Mouse (Mus musculus) kidney, embryonic 15.5 days (tissue): ENCODE results near the gene Gm9513. TPM values are rescaled to one million over a fixed set of nuclear protein-coding genes. Genes with fewer than 3 reads are reported as not detected.

Experiments
- ATAC-seq: fragments of 200-750 bp; cut with Nextera tagmentation; replicated peaks from 2 replicates; pipeline ENCODE4 v1.8.0; 2017; ENCODE audit warnings: moderate TSS enrichment; ENCODE audit not compliant: low FRiP score
- H3K27ac ChIP-seq: fragments of 300-500 bp; sonication (generic); 2 replicates; pipeline ENCODE4 v1.5.1; 2015; ENCODE audit warnings: mild to moderate bottlenecking, inconsistent platforms
- H3K27me3 ChIP-seq: fragments of 300-500 bp; sonication (generic); 2 replicates; pipeline ENCODE4 v1.6.1; 2015; ENCODE audit warnings: inconsistent platforms
- H3K36me3 ChIP-seq: fragments of 300-500 bp; sonication (generic); 2 replicates; pipeline ENCODE4 v1.6.1; 2015; ENCODE audit warnings: inconsistent platforms
- H3K4me1 ChIP-seq: fragments of 300-500 bp; sonication (generic); 2 replicates; pipeline ENCODE4 v1.6.1; 2015; ENCODE audit warnings: inconsistent platforms
- H3K4me2 ChIP-seq: fragments of 300-500 bp; sonication (generic); 2 replicates; pipeline ENCODE4 v1.6.1; 2015; ENCODE audit warnings: moderate library complexity, mild to moderate bottlenecking, inconsistent platforms
- H3K4me3 ChIP-seq: fragments of 300-500 bp; sonication (generic); replicated peaks from 2 replicates; pipeline ENCODE4 v1.5.1; 2015; ENCODE audit warnings: mild to moderate bottlenecking, inconsistent platforms
- H3K9ac ChIP-seq: fragments of 300-500 bp; sonication (generic); 2 replicates; pipeline ENCODE4 v1.6.1; 2015; ENCODE audit warnings: mild to moderate bottlenecking, inconsistent platforms
- H3K9me3 ChIP-seq: fragments of 300-500 bp; sonication (generic); replicated peaks from 2 replicates; pipeline ENCODE4 v1.6.1; 2016; ENCODE audit warnings: inconsistent platforms
- WGBS: fragments of 180-500 bp; shearing (Covaris S2); methylation state at CpG from one replicate; pipeline ENCODE4 v1.1.7; 2015; ENCODE audit warnings: mixed read lengths; 5-methylcytosine and 5-hydroxymethylcytosine counted together
- polyA plus RNA-seq: library from polyadenylated mRNA; unstranded; fragments of >200 nt; fragmentation: Nextera tagmentation; extraction: Ambion mirVana; gene quantifications from 2 replicates; pipeline ENCODE4 v1.2.1, GENCODE M21; 2015

Gm9513 gene
- not detected in 2 replicates for polyA plus RNA-seq

GRCm38 (mm10) chr9:36475338-36475737 lies at the start of gene Gm9513:
Gene Gm9513, plus strand, starts transcription at chr9:36475638.
- no peak for ATAC-seq
- 66% methylated on average over 3 of the region's 3 CpGs for WGBS
- no peak within 1 kb of the TSS for H3K4me3 ChIP-seq

DNA sequence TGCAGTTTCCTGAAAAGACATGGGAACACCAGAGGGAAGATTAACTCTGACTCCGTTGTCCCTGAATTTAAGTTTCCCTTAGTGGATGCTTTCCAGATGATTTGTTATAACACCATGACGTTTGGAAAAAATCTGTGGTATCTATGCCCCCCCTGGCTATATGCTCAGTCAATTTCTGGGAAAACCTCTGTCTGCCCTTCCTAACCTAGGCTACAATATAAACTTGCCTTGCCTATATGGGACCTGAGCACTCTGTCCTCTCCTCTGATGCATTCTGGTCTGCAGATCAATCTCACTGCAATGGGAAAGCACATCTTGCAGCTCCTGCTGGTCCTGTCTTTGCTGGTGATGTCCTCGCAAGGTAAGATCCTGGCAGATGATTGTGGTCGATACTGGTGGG lies 43.9 kb upstream of the Gm9513 start, which contains the start of gene Gm7257:
Gene Gm7257, plus strand, starts transcription at position 301 of the 400 bp plus-strand sequence.
- H3K4me3 ChIP-seq, result no peak within 1 kb of the TSS

More at GRCm38 (mm10) chr9:36475338-36475737, at the start of gene Gm9513:
- Histone ChIP-seq H3K27ac (no peak within 1 kb of the TSS), H3K9ac (no peak within 1 kb of the TSS), H3K36me3 (no peaks in the 10 kb centered on the region), H3K4me1 (no peaks in the 10 kb centered on the region), H3K9me3 (0 out of 2 replicates have a peak, but pooled peaks cover 5% of the 10 kb centered on the region), H3K27me3 (no peaks in the 10 kb centered on the region), H3K4me2 (no peak within 1 kb of the TSS)

DNA sequence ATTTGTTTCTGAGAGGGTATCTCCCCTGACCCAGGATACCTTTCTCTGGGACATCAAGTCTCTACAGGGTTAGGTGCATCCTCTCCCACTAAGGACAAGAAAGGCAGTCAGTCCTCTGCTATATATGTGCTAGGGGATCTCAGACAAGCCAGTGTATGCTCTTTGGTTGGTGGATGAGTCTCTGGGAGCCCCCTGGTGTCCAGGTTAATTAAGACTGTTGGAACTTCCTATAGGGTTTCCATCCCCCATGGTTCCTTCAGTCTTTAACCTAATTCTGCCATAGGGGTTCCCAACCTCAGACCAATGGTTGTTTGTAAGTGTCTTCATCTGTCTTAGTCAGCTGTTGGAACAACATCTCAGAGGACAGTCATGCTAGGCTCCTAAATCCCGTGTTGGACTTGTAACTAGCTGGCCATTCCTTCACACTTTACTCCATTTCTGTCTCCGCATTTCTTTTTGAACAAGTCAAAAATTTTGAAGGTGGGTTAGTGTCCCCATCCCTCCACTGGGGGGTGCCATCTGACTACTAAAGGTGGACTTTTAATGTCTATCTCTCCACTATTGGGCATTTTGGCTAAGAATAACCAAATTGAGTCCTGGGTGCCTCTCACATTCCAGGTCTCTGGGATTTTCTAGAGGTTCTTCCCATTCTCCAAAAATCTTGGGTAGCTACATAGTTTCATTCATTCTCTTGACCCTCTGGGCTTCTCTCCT lies 40.2 kb upstream of the Gm9513 start:
- 38% methylated on average over 2 of the region's 2 CpGs for WGBS
- no peak overlapping the region for H3K4me3 ChIP-seq
- H3K27me3 ChIP-seq, result no peaks in the 10 kb centered on the region
- H3K9ac ChIP-seq, result no peak overlapping the region
- no peak overlapping the region for H3K4me2 ChIP-seq
- H3K4me1 ChIP-seq, result no peaks in the 10 kb centered on the region
- H3K9me3 ChIP-seq, result no peaks in the 10 kb centered on the region
- no peak for ATAC-seq
- H3K36me3 ChIP-seq, result no peaks in the 10 kb centered on the region
- H3K27ac ChIP-seq, result no peak overlapping the region

More for the DNA sequence above, 43.9 kb upstream of the Gm9513 start, which contains the start of gene Gm7257:
- H3K27ac ChIP-seq, result no peak within 1 kb of the TSS
- no peaks in the 10 kb centered on the region for H3K4me1 ChIP-seq
- H3K9me3 ChIP-seq, result no peaks in the 10 kb centered on the region
- no peak within 1 kb of the TSS for H3K9ac ChIP-seq
- ATAC-seq, result no peak
- 75% methylated on average over 4 of the region's 4 CpGs for WGBS
- H3K36me3 ChIP-seq, result no peaks in the 10 kb centered on the region
- no peaks in the 10 kb centered on the region for H3K27me3 ChIP-seq
- H3K4me2 ChIP-seq, result no peak within 1 kb of the TSS

DNA sequence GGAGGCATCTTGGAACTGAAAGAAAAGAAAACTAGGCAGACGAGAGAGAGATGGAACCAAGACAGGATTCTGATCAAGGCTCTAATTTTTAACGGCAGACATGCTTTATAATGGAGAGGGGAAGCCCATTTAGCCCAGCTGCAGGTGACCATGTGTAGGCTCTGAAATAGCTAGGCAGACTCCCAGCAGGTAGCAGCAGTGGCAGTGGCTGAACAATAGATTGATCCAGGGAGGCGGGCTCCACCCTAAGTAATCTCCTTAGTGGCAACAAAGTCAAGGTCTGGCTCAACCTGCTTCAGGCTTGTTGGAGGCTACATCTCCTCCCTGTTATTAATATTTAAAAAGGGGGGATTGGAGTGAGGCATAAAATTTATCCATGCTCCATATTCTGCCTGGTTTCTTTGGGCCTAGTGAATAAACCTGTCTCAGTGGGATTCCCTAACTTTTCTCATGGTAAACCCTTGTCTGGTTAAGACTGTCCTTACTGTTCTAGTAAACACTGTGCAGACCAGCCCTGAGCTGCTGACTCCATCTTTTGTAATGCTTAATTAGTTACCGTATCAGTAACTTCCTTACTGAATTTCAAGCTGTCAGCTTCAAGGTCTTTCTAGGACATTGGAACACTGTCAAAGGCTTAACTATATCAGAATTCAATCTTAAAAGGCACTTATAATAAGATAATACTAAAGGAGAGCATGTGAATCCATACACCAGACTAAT lies 19.2 kb downstream of the Gm9513 start:
- Histone ChIP-seq H3K27ac (no peak overlapping the region), H3K4me1 (no peaks in the 10 kb centered on the region), H3K27me3 (no peaks in the 10 kb centered on the region), H3K9me3 (no peaks in the 10 kb centered on the region; the same call in none of the 2 replicates), H3K4me3 (no peak overlapping the region), H3K4me2 (no peak overlapping the region), H3K9ac (no peak overlapping the region), H3K36me3 (no peaks in the 10 kb centered on the region)
- ATAC-seq, result no peak
- WGBS, result 81% methylated on average over 4 of the region's 4 CpGs

- H3K27ac ChIP-seq, result no peak overlapping the region
- WGBS, result 65% methylated on average over 1 of the region's 1 CpGs
- no peaks in the 10 kb centered on the region for H3K27me3 ChIP-seq
- H3K4me1 ChIP-seq, result no peaks in the 10 kb centered on the region
- H3K36me3 ChIP-seq, result no peaks in the 10 kb centered on the region
- no peak overlapping the region for H3K4me3 ChIP-seq
- no peak overlapping the region for H3K4me2 ChIP-seq
- H3K9me3 ChIP-seq, result no peaks in the 10 kb centered on the region; the same call in none of the 2 replicates
- no peak overlapping the region for H3K9ac ChIP-seq
- ATAC-seq, result no peak
Observed at GRCm38 (mm10) chr9:36495824-36496223, 20.4 kb downstream of the Gm9513 start.

- Histone ChIP-seq H3K36me3 (no peaks in the 10 kb centered on the region), H3K27me3 (no peaks in the 10 kb centered on the region), H3K9me3 (peaks cover 4% of the 10 kb centered on the region), H3K4me2 (no peak overlapping the region), H3K9ac (no peak overlapping the region), H3K4me3 (no peak overlapping the region), H3K4me1 (no peaks in the 10 kb centered on the region), H3K27ac (no peak overlapping the region)
- 81% methylated on average over 5 of the region's 5 CpGs for WGBS
- ATAC-seq, result no peak
Observed at GRCm38 (mm10) chr9:36504211-36504610, 28.8 kb downstream of the Gm9513 start.

Other genes with a start within 250 kb of the Gm9513 start
- gene Gm7257, start 43.8 kb upstream of the Gm9513 start, polyA plus RNA-seq, result not detected in 2 replicates
- gene Gm5615, start 66.3 kb downstream of the Gm9513 start, polyA plus RNA-seq, result not detected in 2 replicates
- not detected in 2 replicates for gene Gm17689, start 107.0 kb downstream of the Gm9513 start, polyA plus RNA-seq
- gene A630095E13Rik, start 167.7 kb downstream of the Gm9513 start, polyA plus RNA-seq, result not detected in 2 replicates
- not detected in 2 replicates for gene Acrv1, start 217.6 kb downstream of the Gm9513 start, polyA plus RNA-seq